Mouse (Mus musculus): ENCODE data around the gene Defb6. TPM values are rescaled to one million over a fixed set of nuclear protein-coding genes. Genes with fewer than 3 reads are reported as not detected.

Defb6 gene
- total RNA-seq (2022) = not detected

DNA sequence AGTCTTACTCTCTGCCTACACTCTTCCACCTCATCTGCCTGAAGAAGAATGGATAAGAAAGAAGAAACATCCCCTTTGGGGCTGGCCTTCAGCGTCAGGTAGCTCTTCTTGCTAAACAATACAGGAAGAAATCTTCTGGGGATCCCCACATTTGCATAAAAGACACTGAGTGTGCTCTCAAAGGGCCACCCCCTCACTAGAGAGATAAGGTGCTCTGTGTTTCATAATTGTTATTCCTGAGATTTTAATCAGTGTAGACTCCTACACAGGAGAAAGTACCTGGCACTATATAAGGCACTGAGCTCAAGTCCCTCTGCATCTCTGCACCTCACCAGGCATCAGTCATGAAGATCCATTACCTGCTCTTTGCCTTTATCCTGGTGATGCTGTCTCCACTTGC lies at the start of gene Defb6:
Defb6 (plus strand) TSS at position 318 of the 400 bp plus-strand sequence.
- no peak for DNase-seq (ENCODE audit: low spot score in 2 of 2)

DNA sequence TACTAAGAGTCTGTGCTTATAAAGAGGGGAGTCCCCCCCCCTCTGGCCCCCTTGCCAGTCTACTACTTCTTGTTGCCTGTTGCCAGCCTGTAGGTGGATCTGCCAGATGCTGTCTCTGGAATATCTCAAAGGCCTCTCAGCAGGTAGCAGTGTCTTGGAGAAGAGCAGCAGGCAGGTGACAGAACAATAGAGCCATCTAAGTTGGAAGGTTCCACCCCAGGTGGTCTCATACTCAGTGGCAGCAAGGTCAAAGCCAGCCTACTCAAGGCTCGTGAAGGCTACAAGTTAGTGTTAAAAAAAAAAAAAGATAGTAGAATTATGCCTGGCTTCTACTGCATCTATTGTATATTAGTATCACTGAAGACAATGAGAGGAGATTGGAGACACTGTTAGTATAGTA lies 12.8 kb downstream of the Defb6 start:
- DNase-seq (ENCODE audit: low spot score in 2 of 2) = no peak

DNA sequence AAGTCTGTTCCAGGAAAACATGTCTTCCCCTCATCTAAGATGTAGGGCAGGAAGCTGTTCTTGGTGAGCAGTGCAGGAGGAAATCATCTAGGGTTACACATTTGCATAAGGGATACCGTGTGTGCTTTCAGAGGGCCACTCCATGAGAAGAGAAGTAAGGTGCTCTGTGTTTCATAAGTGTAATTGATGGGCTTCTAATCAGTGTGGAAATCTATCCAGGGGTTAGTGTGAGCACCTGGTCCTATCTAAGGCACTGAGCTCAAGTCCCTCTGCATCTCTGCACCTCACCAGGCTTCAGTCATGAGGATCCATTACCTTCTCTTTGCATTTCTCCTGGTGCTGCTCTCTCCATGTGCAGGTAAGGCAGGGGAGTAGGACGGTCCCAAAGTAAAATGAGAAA lies 14.3 kb downstream of the Defb6 start, which contains the start of gene Defb46:
Defb46 (plus strand) TSS at position 301 of the 400 bp plus-strand sequence.
- DNase-seq (ENCODE audit: low spot score in 2 of 2) = no peak

DNA sequence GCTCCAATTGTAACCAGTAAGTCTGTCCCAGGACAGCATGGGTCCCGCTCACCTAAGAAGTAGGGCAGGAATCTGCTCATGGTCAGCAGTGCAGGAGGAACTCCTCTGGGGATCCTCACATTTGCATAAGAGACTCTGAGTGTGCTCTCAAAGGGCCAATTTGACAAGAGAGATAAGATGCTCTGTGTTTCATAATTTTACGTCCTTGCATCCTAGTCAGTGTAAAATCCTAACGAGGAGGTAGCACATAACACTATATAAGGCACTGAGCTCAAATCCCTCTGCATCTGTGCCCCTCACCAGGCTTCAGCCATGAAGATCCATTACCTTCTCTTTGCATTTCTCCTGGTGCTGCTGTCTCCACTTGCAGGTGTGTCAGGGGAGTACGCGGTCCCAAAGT lies 22.0 kb downstream of the Defb6 start, which contains the start of gene Defb5:
Defb5 (plus strand) TSS at position 301 of the 400 bp plus-strand sequence.
- DNase-seq (ENCODE audit: low spot score in 2 of 2) = no peak

DNA sequence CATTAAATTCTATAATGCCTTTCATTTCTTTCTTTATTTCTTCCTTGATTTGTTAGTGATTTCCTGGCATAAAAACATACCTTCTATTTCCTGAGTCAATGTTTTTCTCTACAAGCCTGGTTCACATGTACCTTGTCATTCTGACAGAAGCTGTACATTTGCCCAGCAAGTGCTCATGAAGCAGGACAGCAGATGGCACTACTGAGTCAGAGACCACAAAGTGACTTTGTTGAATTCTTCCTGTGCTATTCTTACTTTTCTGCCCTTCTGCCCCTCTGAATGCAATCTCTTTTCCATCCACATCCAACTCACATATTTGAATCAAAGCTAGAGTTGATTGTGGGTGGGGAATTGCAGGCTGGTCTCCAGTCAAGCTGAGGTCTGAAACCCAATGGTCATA lies 32.9 kb downstream of the Defb6 start:
- DNase-seq (ENCODE audit: low spot score in 2 of 2) = no peak

DNA sequence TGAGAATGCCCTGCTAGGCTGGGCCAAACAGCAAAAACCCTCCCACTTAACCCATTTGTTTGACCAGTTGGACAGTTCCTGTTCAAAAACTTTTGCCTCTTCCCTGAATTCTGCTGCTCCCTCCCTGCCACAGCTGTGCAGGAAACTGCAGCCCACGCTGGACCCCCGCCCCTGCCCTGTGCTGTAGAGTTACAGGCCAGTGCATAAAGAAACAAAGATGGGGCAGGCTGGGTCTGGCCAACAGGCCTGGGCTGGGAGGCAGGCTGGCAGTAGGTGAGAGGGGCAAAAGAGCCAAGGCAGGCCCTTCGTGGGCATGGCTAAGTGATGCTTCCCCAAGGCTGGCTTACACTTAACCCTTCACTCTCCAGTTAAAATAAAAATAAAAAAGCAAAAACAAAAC lies 34.4 kb downstream of the Defb6 start:
- no peak for DNase-seq (ENCODE audit: low spot score in 2 of 2)

Other genes with a start within 250 kb of the Defb6 start
- not detected for gene Defb40, start 247.2 kb upstream of the Defb6 start, total RNA-seq (2022)
- gene Defb37, start 234.4 kb upstream of the Defb6 start, total RNA-seq (2022) = not detected
- not detected for gene Defb38, start 198.9 kb upstream of the Defb6 start, total RNA-seq (2022)
- gene Defb39, start 160.7 kb upstream of the Defb6 start, total RNA-seq (2022) = not detected
- gene Defb12, start 110.6 kb upstream of the Defb6 start, total RNA-seq (2022) = not detected
- not detected for gene Defb34, start 101.7 kb upstream of the Defb6 start, total RNA-seq (2022)
- not detected for gene Gm45826, start 84.7 kb upstream of the Defb6 start, total RNA-seq (2022)
- not detected for gene Defb14, start 31.1 kb upstream of the Defb6 start, total RNA-seq (2022)
- gene Defb4, start 26.8 kb upstream of the Defb6 start, total RNA-seq (2022) = not detected
- gene Defb46, start 14.4 kb downstream of the Defb6 start, total RNA-seq (2022) = not detected
- gene Defb5, start 22.1 kb downstream of the Defb6 start, total RNA-seq (2022) = not detected
- not detected for gene Defb3, start 67.9 kb downstream of the Defb6 start, total RNA-seq (2022)
- gene Defb8, start 222.1 kb downstream of the Defb6 start, total RNA-seq (2022) = not detected

Measured in layer of hippocampus, adult 8-10 months (tissue).